Mouse (Mus musculus) lung, postnatal 0 days (tissue): ENCODE measurements around the gene Wnt9b. TPM values are rescaled to one million over a fixed set of nuclear protein-coding genes. Genes with fewer than 3 reads are reported as not detected.

Source experiments
- ATAC-seq: fragments of 200-750 bp; cut with Nextera tagmentation; 2 replicates; pipeline ENCODE4 v1.8.0; 2017; ENCODE audit warnings: moderate library complexity
- DNase-seq: peaks from one replicate; pipeline ENCODE4 v3.0.0-alpha.2; 2016; ENCODE audit warnings: low spot score
- H3K27ac ChIP-seq: fragments of 300-500 bp; sonication (generic); 2 replicates; pipeline ENCODE4 v1.5.1; 2014; ENCODE audit warnings: antibody characterized with exemption, mild to moderate bottlenecking, low read length, mixed read lengths
- H3K27me3 ChIP-seq: fragments of 300-500 bp; sonication (generic); replicated peaks from 2 replicates; pipeline ENCODE4 v1.6.1; 2014; ENCODE audit warnings: low read length, mixed read lengths; ENCODE audit not compliant: insufficient read depth
- H3K36me3 ChIP-seq: fragments of 300-500 bp; sonication (generic); 2 replicates; pipeline ENCODE4 v1.6.1; 2014; ENCODE audit warnings: low read length, mixed read lengths; ENCODE audit not compliant: insufficient read depth
- H3K4me1 ChIP-seq: fragments of 300-500 bp; sonication (generic); 2 replicates; pipeline ENCODE4 v1.6.1; 2014; ENCODE audit warnings: antibody characterized with exemption, low read depth, low read length, mixed read lengths; ENCODE audit not compliant: insufficient read depth
- H3K4me2 ChIP-seq: fragments of 300-500 bp; sonication (generic); replicated peaks from 2 replicates; pipeline ENCODE4 v1.6.1; 2014; ENCODE audit warnings: low read depth, mild to moderate bottlenecking, low read length, moderate library complexity, mixed read lengths
- H3K4me3 ChIP-seq: fragments of 300-500 bp; sonication (generic); 2 replicates; pipeline ENCODE4 v1.5.1; 2014; ENCODE audit warnings: low read depth, low read length
- H3K9ac ChIP-seq: fragments of 300-500 bp; sonication (generic); replicated peaks from 2 replicates; pipeline ENCODE4 v1.6.1; 2014; ENCODE audit warnings: low read depth, mild to moderate bottlenecking
- H3K9me3 ChIP-seq: fragments of 300-500 bp; sonication (generic); 2 replicates; pipeline ENCODE4 v1.6.1; 2016; ENCODE audit warnings: low read length, mixed read lengths
- CTCF ChIP-seq: IDR thresholded peaks from 2 replicates; pipeline ENCODE4 v1.5.1; 2016; ENCODE audit warnings: antibody characterized with exemption, mild to moderate bottlenecking
- EP300 ChIP-seq: IDR thresholded peaks from 2 replicates; pipeline ENCODE4 v1.6.1; 2016; ENCODE audit warnings: antibody characterized with exemption, mild to moderate bottlenecking, control low read depth
- WGBS: fragments of 180-500 bp; shearing (Covaris S2); extraction: QIAGEN DNeasy Blood & Tissue Kit; methylation state at CpG from one replicate; pipeline ENCODE4 v1.1.7; 2014; 5-methylcytosine and 5-hydroxymethylcytosine counted together
- polyA plus RNA-seq: library from polyadenylated mRNA; unstranded; fragments of >200 nt; fragmentation: Nextera tagmentation; extraction: Ambion mirVana; gene quantifications from 2 replicates; pipeline ENCODE4 v1.2.1, GENCODE M21; 2015

The Wnt9b gene
- polyA plus RNA-seq, 1 experiment from 2014 or later = 0.08 TPM

DNA sequence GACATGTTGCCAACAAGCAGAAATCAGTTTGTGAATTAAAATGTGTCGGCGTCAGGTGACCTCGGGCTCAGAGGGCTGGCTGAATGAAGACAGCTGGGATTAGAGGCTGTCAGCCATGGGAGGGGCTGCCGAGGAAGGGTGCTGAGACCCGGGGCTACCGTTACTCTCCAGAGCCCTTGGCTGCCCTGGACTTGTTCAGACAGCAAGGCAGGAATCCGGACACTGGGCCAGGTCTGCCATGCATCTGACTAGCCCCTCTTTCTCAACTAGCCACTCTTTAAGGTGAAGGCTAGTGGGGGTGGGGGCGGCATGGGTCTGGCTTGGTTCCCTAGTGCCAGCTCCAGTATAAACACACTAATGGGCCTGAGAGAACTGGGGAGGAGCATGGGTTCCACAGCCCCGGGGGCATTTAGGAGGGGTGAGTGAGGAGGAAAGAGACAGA, 27.6 kb downstream of the Wnt9b start:
- WGBS = 14% methylated on average over 9 of the region's 9 CpGs
- Histone ChIP-seq H3K4me3 (no peak overlapping the region), H3K4me2 (peak overlapping the region; percentile 39), H3K9ac (no peak overlapping the region), H3K9me3 (no peaks in the 10 kb centered on the region), H3K4me1 (no peaks in the 10 kb centered on the region; the same call in 1 of the 2 replicates), H3K27me3 (no peaks in the 10 kb centered on the region), H3K36me3 (no peaks in the 10 kb centered on the region), H3K27ac (no peak overlapping the region)
- ATAC-seq (peak; percentile 40; the same call in 1 of the 2 replicates), DNase-seq (no peak)
- TF ChIP-seq CTCF = no peak
- TF ChIP-seq EP300 = no peak

GRCm38 (mm10) chr11:103721468-103722039, 28.1 kb downstream of the Wnt9b start:
- Histone ChIP-seq H3K9ac (no peak overlapping the region), H3K4me3 (no peak overlapping the region), H3K9me3 (no peaks in the 10 kb centered on the region), H3K27ac (no peak overlapping the region), H3K36me3 (no peaks in the 10 kb centered on the region), H3K4me1 (no peaks in the 10 kb centered on the region; the same call in 1 of the 2 replicates), H3K4me2 (peak overlapping the region; percentile 39), H3K27me3 (no peaks in the 10 kb centered on the region)
- ATAC-seq (peak; percentile 50), DNase-seq (peak; percentile 25)
- TF ChIP-seq CTCF (peak; percentile 68), EP300 (no peak)
- 13% methylated on average over 15 of the region's 15 CpGs for WGBS

DNA sequence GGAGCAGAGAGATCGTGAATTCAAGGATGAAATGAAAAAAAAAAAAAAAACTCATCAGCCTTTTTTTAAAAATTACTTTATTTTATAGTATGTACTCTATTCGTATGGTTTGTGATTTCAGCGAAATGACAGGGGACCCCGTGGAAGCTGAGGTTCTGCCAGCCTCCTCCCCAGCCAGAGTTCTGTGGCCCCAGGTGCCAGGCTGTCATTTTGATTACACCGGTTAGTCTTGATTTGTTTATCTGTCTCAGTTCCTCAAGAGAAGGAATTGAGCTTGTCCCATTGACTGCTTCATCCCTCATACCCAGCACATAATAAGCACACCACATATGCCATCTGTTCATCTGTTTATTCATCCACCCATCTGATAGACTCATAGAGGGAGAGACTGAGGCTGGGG, 30.2 kb downstream of the Wnt9b start:
- H3K4me3 ChIP-seq = no peak overlapping the region
- no peaks in the 10 kb centered on the region for H3K27me3 ChIP-seq
- WGBS = 76% methylated on average over 5 of the region's 5 CpGs
- no peak overlapping the region for H3K4me2 ChIP-seq
- no peaks in the 10 kb centered on the region for H3K9me3 ChIP-seq
- ATAC-seq = no peak
- TF ChIP-seq EP300 (no peak), CTCF (no peak)
- H3K9ac ChIP-seq = no peak overlapping the region
- no peaks in the 10 kb centered on the region; the same call in 1 of the 2 replicates for H3K4me1 ChIP-seq
- no peak overlapping the region for H3K27ac ChIP-seq
- H3K36me3 ChIP-seq = no peaks in the 10 kb centered on the region
- DNase-seq = no peak

DNA sequence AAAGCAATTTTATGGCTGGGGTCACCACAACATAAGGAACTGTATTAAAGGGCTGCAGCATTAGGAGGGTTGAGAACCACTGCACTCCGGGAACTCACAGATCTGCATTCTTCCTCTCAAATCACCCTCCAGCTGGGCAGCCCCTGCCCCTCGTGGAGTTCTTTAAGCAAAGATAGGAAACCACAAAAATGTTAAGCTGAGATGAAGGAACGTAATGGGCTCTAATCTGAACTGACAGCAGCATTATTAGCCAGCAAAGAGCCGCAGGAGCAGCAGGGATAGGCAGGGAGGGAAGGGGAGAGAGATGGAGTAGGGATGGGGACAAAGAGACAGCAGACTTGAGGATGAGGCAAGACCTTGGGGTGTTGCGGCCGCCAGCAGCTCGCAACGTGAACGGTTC, 32.6 kb downstream of the Wnt9b start:
- WGBS = 41% methylated on average over 9 of the region's 9 CpGs
- Histone ChIP-seq H3K9me3 (no peaks in the 10 kb centered on the region), H3K4me2 (no peak overlapping the region), H3K36me3 (no peaks in the 10 kb centered on the region), H3K27ac (no peak overlapping the region), H3K27me3 (no peaks in the 10 kb centered on the region), H3K4me3 (no peak overlapping the region), H3K9ac (no peak overlapping the region), H3K4me1 (no peaks in the 10 kb centered on the region; the same call in 1 of the 2 replicates)
- ATAC-seq (no peak), DNase-seq (no peak)
- TF ChIP-seq CTCF (no peak), EP300 (no peak)

- Histone ChIP-seq H3K36me3 (no peaks in the 10 kb centered on the region), H3K27ac (no peak overlapping the region), H3K27me3 (no peaks in the 10 kb centered on the region), H3K4me2 (no peak overlapping the region), H3K9me3 (no peaks in the 10 kb centered on the region), H3K4me1 (no peaks in the 10 kb centered on the region), H3K4me3 (no peak overlapping the region), H3K9ac (no peak overlapping the region)
- WGBS = 74% methylated on average over 2 of the region's 2 CpGs
- DNase-seq (no peak), ATAC-seq (no peak)
- TF ChIP-seq EP300 = no peak
- no peak for TF ChIP-seq CTCF
Measured at GRCm38 (mm10) chr11:103714074-103714473, 35.5 kb downstream of the Wnt9b start.

DNA sequence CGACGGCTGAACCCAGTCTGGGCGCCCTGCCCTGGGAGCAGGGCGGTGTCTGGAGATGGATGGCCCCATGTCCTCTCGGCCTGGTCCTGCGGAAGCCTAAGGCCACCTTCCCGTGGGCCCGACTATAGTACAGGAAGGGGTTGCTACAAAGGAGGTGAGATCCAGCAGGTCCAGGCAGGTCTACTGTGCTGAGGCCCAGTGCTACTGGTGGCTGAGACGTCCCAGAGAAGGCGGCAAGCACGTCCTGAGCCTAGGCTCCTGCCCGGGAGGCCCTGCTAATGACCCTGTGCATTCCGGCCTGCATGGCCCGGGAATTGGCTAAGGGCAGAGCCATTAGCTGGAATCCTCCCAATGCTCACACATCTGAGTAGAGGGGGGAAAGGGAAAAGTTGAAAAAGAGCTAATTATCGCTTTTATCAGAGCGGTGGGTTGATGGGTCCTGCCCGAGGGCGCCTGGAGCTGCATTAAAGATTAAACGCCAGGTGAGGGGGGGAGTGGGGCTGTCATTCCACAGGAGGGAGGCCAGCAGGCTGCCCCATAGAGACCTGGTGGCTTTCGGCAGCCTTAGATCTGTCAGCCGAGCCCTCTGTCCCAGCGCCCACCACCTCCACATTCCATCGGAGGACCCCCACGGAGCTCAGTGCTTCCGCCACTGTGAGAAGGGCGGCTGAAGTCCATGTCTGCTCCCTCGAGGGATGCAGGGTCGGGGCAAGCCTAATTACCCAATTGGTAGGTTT, 37.6 kb downstream of the Wnt9b start:
- 47% methylated on average over 28 of the region's 28 CpGs for WGBS

More for the DNA sequence above, 37.6 kb downstream of the Wnt9b start:
- ATAC-seq (no peak), DNase-seq (no peak)
- no peaks in the 10 kb centered on the region for H3K9me3 ChIP-seq
- no peak overlapping the region for H3K4me2 ChIP-seq
- no peaks in the 10 kb centered on the region for H3K27me3 ChIP-seq
- H3K36me3 ChIP-seq = no peaks in the 10 kb centered on the region
- no peak overlapping the region for H3K27ac ChIP-seq
- TF ChIP-seq CTCF (no peak), EP300 (no peak)
- no peak overlapping the region for H3K4me3 ChIP-seq
- no peaks in the 10 kb centered on the region for H3K4me1 ChIP-seq
- H3K9ac ChIP-seq = no peak overlapping the region
